Mouse (Mus musculus) adrenal gland, postnatal 4 days (tissue): Measurements from ENCODE around the gene Parp3. TPM values are rescaled to one million over a fixed set of nuclear protein-coding genes. Genes with fewer than 3 reads are reported as not detected.
A peak's percentile ranks its signal among the peaks of the same experiment; 100 is the strongest.

Experiments
- DNase-seq, 2 experiments: peaks; one replicate each; pipeline ENCODE4 v3.0.0; 2021 to 2022; ENCODE audit warnings: low spot score in 2 of 2, mixed read lengths in 2 of 2
- total RNA-seq, 2 experiments: library from RNA; stranded (reverse); gene quantifications; 2 replicates each; pipeline ENCODE4 v1.2.3; 2021

Gene Parp3
- total RNA-seq, 2 experiments from 2014 or later, result 15.8 to 18.1 TPM

DNA sequence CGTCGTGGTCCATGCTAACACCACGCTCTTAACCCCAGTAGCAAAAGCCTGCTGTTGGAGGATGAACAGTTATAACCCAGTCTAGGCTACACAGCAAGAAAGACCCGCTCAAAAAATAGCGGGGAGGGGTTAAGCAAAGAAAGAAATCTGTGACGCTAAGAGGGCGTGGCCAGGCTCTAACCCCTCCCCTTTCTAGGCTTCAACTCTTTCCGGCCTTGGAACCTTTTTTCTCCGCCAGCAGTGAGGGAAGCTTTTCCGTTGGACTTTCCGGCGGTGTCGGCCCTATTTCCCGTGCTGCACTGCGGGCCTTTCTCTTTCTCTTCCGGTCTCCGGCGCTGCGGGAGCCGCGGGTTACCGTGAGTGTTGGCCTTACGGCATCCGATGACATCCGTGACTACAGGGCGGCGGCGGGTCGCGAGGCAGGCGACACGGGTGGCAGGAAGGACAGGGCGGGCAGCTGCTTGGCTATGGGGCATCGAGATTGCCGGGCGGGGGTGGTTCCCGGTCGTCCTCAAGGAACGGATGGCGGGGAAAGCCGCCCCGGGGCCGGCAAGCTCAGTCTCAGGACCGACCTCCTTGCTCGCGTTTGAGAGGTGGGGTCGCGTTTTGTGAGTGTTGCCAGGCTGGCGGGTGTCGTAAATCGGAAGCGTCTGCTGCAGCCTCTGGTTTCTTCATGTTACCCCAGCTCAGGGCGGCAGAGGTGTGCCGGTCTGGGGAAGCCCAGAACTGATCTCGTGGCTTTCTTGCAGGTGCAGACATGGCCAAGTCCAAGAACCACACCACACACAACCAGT lies 47.3 kb downstream of the Parp3 start, which contains the start of gene Rpl29:
TSS of gene Rpl29 (plus strand) at position 234 of the 794 bp plus-strand sequence.
- DNase-seq, result peak; percentile 73 to 89

DNA sequence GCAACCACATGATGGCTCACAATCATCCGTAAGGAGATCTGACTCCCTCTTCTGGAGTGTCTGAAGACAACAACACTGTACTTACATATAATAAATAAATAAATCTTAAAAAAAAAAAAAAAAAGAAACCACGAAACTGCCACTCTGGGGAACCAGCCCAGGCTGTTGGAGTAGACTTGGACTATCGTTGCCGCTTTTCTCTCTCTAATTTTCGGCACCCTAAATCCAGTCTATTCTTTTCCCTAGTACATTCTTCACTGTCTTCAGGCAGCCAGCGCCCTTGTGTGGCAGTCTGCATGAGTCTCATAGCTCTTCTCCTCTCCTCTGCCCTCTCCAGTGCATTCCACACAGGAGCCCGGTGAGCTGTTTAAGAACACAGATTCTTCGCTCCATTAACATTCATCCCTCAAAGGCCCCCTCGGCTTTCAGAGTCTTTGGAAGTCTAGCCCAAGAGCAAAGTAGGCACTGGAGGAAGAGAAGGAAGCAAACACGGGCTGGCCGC lies 48.0 kb downstream of the Parp3 start:
- no peak for DNase-seq

DNA sequence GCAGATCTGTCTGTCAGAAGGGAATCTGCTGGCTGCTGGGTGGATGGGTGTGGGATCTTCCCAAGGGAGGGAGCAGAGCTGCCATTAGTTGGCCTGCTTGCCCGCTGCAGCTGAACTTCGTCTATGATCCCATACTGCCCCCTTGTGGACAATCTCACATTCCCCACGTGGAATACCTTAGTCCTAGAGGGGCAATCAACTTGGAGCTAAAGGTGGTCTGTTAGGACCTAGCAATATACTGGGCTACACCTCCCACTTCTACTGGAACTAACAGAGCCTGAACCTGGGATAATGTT lies 54.9 kb downstream of the Parp3 start:
- peak; percentile 46 to 70 for DNase-seq

DNA sequence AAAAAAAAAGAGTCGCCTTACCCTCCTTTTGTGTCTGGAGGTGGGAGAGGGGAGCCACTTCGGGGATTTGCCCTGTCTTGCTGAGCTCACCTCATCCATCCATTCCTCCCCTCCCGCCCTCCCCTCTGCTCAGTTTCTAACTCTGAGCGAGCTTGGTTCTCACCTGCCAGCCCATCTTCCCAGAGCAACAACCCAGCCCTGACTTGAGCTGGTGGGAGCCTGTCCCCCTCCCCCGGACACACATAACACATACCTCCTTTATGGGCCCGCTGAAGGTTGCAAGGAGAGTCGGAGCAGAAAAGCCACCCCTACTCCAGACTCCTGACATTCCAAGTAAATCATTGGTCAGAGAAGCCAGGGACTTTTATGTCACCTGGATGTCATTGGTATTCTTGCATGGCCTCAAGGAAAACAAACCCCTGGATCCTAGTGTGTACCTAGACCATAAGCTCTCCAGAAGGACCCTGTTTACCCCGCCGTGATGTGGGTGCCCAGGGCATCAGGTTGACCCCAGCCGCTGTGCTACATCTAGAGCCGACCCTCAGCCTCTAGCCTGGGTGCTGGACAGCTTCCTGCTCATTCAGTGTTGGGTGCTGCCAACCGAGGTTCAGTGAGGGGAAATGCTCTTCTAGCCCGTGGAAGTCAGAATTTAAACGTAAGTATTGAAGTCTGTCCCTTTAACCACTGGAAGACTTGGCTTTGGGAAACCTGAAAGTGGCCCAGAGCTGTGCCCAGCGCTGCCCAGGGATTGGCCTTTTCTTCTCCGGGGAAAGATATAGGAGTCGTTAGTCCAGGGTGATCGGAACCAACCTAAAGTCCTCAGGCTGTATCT lies 55.5 kb downstream of the Parp3 start:
- no peak for DNase-seq

DNA sequence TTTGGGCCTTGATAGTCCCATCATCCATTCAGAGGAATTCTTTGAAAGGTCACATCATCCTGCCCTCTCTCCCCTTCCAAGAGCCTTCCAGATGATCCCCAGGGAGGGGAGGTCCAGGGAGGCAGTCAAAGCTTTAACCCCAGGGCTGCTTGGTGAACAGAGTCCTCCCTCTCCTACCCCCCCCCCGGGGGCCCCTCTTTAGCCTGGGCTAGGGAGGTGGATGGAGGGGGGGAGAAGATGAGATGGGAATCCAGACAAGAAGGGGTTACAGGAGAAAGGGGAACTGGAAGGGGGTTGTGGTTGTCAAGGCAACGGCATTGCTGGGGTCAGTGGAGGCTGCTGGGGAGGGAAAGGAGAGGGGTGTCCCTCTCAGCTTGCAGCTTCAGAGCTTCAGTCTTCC lies 56.1 kb downstream of the Parp3 start:
- no peak for DNase-seq

Other genes with a start within 250 kb of the Parp3 start
- 100 to 1,000 TPM; 676 to 715 TPM for gene Alas1, start 228.3 kb downstream of the Parp3 start, total RNA-seq
- 10 to 100 TPM; 11.3 to 11.6 TPM for gene Poc1a, start 195.9 kb downstream of the Parp3 start, total RNA-seq
- 10 to 100 TPM; 25.0 to 25.8 TPM for gene Dusp7, start 108.3 kb downstream of the Parp3 start, total RNA-seq
- gene Rpl29, start 47.5 kb downstream of the Parp3 start, total RNA-seq, result 100 to 1,000 TPM; 607 to 624 TPM
- 10 to 100 TPM; 23.1 to 23.4 TPM for gene Acy1, start 38.6 kb downstream of the Parp3 start, total RNA-seq
- 10 to 100 TPM; 43.5 to 44.1 TPM for gene Abhd14b, start 29.5 kb downstream of the Parp3 start, total RNA-seq
- 10 to 100 TPM; 29.8 to 30.2 TPM for gene Abhd14a, start 29.3 kb downstream of the Parp3 start, total RNA-seq
- 10 to 100 TPM; 59.5 to 63.8 TPM for gene Pcbp4, start 23.7 kb downstream of the Parp3 start, total RNA-seq
- gene Gpr62, start 11.0 kb downstream of the Parp3 start, total RNA-seq, result under 1 TPM; 0.40 to 0.67 TPM
- gene Rrp9, start 986 bp downstream of the Parp3 start, total RNA-seq, result 10 to 100 TPM; 33.4 to 40.7 TPM
- gene Iqcf1, start 23.0 kb upstream of the Parp3 start, total RNA-seq, result not detected
- gene Iqcf5, start 37.6 kb upstream of the Parp3 start, total RNA-seq, result not detected
- not detected for gene Iqcf3, start 84.7 kb upstream of the Parp3 start, total RNA-seq
- not detected for gene Iqcf4, start 94.0 kb upstream of the Parp3 start, total RNA-seq
- gene Iqcf6, start 149.6 kb upstream of the Parp3 start, total RNA-seq, result not detected
- gene Grm2, start 179.1 kb upstream of the Parp3 start, total RNA-seq, result under 1 TPM in 1 of 2 experiments, not detected in 1; 0.37 TPM
- 10 to 100 TPM; 71.2 to 78.9 TPM for gene Tex264, start 209.0 kb upstream of the Parp3 start, total RNA-seq